Mouse (Mus musculus): ENCODE results near the gene Snx21. TPM values are rescaled to one million over a fixed set of nuclear protein-coding genes. Genes with fewer than 3 reads are reported as not detected.

Gene Snx21
- polyA plus RNA-seq, 1 experiment from 2014 or later, result 26.7 TPM

DNA sequence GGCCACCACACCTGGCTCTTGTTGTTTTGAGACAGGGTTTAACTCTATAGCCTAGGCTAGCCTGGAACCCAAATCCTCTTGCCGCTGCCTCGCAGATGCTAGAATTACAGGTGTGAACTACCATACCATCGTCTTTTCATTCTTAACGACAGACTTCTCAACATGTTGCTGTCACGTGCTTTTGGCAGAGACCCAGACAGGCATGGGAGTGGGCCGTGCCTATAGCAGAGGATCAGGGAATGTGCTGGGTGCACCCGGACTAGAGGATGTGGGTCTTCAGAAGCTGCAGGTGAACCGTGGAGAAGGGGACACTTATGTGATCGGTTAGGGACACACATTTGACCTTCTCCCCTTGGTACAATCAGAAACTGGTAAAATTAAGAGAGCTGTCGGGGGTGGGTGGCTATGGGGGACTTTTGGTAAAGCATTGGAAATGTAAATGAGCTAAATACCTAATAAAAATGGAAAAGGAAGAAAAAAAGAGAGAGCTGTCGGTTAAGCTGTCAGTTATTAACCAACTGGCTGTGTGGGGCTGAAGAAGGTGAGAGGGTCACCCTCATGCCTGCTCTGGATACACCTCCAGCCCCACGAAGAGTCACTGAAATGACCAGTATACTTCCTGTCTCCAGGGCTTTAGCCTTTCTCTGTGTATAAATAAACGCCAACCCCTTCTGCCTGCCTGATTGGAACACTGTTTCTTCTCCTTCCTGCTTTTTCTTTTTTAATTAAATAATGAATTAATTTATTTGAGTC lies 14.8 kb downstream of the Snx21 start:
- Histone ChIP-seq H3K4me1 (peaks cover 18% of the 10 kb centered on the region), H3K4me3 (no peak overlapping the region), H3K36me3 (peaks cover 70% of the 10 kb centered on the region), H3K4me2 (no peak overlapping the region), H3K27ac (replicated peaks) (no peak overlapping the region), H3K9ac (no peak overlapping the region), H3K9me3 (no peaks in the 10 kb centered on the region), H3K27me3 (replicated peaks) (no peaks in the 10 kb centered on the region)
- ATAC-seq (ENCODE audit: extremely low read depth, insufficient number of reproducible peaks, low FRiP score, low TSS enrichment), result no peak
- WGBS, result 86% methylated on average over 13 of the region's 13 CpGs

DNA sequence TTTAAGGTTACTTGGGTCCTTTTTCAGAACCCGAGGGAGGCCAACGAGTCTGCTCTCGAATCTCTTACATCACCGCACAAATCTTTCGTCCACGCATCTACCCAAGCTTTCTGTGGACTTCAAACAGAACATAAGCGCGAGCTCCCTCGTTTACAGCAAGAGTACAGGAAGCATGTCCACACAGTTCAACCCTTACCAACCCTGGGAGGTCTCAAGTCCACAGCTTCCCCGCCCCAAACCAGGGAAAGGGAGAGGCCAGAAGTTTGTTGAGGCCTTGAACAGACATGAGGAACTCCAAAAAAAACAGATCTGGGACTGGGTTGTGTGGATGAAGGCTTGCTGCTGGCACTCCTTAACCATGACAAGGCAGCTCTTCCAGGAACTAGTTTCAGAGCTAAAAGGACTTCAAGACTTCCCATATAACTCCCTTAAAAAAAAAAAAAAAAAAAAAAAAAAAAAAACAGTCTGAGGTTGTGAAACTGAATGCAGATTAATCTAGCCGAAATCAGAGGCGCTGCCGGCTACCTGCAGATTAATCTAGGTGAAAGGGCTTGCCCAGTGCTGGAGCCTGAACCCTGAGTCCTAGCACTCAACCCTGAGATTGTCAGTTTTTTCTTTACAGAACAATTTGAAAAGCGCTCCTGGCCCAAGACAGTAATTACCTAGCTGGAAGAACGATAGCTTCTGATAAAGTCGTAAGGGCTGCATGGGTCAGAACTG lies 17.7 kb downstream of the Snx21 start:
- Histone ChIP-seq H3K4me3 (peak overlapping the region; percentile 80), H3K27ac (replicated peaks) (0 out of 2 replicates have a peak overlapping the region, but pooled peaks have one; percentile 84), H3K9me3 (no peaks in the 10 kb centered on the region), H3K27me3 (replicated peaks) (no peaks in the 10 kb centered on the region), H3K4me1 (peaks cover 33% of the 10 kb centered on the region), H3K9ac (peak overlapping the region; percentile 93), H3K4me2 (peak overlapping the region; percentile 79), H3K36me3 (peaks cover 43% of the 10 kb centered on the region)
- no peak for ATAC-seq (ENCODE audit: extremely low read depth, insufficient number of reproducible peaks, low FRiP score, low TSS enrichment)
- 90% methylated on average over 16 of the region's 16 CpGs for WGBS

DNA sequence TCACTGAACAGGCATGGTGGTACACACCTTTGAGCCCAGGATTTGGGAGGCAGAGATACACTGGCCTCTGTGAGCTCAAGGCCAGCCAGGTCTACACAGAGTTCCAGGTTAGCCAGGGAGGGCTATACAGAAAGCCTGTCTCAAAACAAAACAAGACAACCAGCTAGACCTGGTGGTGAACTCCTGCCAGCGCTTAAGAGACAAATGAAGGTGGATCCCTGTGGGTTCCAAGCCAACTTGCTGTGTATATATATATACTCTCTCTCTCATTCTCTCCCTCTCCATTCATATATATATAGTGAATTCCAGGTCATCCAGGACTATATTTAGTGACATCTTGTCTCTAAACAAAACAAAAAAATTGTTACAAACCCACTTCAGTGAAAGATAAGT lies 18.3 kb downstream of the Snx21 start:
- Histone ChIP-seq H3K9me3 (no peaks in the 10 kb centered on the region), H3K4me1 (peaks cover 33% of the 10 kb centered on the region), H3K27ac (replicated peaks) (peak overlapping the region; percentile 84), H3K27me3 (replicated peaks) (no peaks in the 10 kb centered on the region), H3K4me2 (peak overlapping the region; percentile 79), H3K9ac (peak overlapping the region; percentile 93), H3K36me3 (peaks cover 43% of the 10 kb centered on the region), H3K4me3 (peak overlapping the region; percentile 80)
- no peak for ATAC-seq (ENCODE audit: extremely low read depth, insufficient number of reproducible peaks, low FRiP score, low TSS enrichment)
- 50% methylated on average over 1 of the region's 1 CpGs for WGBS

DNA sequence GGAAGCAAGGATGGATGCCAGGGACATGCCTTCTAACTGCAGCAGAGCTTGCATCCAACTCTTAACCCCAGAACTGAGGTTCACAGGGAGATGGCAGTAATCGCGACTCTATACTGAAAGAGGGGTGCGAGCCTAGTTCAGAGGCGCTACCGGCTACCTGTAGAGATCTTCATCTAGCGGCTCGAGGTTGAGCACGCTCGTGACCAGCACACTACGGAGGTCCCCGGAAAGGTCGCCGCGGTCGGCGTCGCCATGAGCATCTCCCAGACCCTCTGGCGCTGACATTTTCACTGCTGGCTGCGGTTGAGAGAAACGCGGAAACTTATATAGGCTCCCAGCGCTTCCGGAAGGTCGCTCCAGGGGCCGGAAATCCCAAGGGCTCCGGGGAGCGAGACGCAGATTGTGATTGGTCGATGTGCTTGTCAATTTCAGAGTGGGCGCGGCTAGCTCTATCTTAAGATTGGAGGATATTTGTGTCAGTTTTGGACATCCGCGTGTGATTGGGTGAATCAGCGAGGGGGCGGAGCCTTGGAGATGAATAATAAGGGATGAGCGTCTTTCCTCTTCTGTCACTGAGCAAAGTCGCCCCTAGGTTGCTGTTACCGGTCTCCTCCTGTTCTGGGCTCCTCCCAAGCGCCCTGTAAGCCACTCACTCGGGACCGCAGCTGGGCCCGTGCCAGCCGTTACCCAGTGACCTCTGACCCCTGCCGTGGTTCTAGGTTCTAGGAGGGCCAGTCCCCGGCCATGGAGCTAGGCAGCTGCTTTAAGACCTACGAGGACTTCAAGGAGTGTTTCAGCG lies 19.1 kb downstream of the Snx21 start, which contains the start of the genes Acot8 and Zswim3:
TSS of gene Acot8 (minus strand) at position 350 of the 799 bp plus-strand sequence.
TSS of gene Zswim3 (plus strand) at position 566 of the 799 bp plus-strand sequence.
- under 1% methylated on average over 47 of the region's 47 CpGs for WGBS
- peak; percentile 95 for ATAC-seq (ENCODE audit: extremely low read depth, insufficient number of reproducible peaks, low FRiP score, low TSS enrichment)
- Histone ChIP-seq H3K4me2 (peak within 1 kb of the TSS; percentile 85), H3K27ac (replicated peaks) (peak within 1 kb of the TSS; percentile 84), H3K9me3 (no peaks in the 10 kb centered on the region), H3K4me1 (peaks cover 33% of the 10 kb centered on the region), H3K27me3 (replicated peaks) (no peaks in the 10 kb centered on the region), H3K4me3 (peak within 1 kb of the TSS; percentile 80), H3K36me3 (peaks cover 39% of the 10 kb centered on the region), H3K9ac (peak within 1 kb of the TSS; percentile 93)

DNA sequence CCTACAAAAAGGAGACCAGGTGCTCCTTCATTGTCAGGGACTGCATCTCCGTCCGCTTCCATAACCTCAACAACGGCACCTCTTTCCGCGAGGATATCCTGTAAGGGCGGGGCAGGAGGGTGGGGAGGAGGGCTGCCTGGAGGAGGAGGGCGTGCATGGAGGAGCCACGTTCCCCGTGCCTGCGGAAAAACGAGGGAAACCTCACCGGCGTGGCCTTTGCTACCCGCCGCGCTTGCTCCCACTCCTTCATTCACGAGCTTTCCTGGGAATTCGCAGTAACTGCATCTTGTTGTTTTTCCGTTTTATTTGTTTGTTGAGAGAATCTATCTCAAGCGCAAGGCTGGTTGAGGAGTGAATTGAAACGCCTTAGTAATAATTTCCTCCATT lies 19.7 kb downstream of the Snx21 start:
- peak overlapping the region; percentile 89 for H3K9ac ChIP-seq
- H3K36me3 ChIP-seq, result peaks cover 33% of the 10 kb centered on the region
- H3K9me3 ChIP-seq, result no peaks in the 10 kb centered on the region
- peak; percentile 53 for ATAC-seq (ENCODE audit: extremely low read depth, insufficient number of reproducible peaks, low FRiP score, low TSS enrichment)
- 2% methylated on average over 21 of the region's 21 CpGs for WGBS
- peak overlapping the region; percentile 83 for H3K27ac ChIP-seq (replicated peaks)
- H3K4me1 ChIP-seq, result peaks cover 33% of the 10 kb centered on the region
- H3K4me2 ChIP-seq, result peak overlapping the region; percentile 85
- H3K4me3 ChIP-seq, result peak overlapping the region; percentile 80
- H3K27me3 ChIP-seq (replicated peaks), result no peaks in the 10 kb centered on the region

DNA sequence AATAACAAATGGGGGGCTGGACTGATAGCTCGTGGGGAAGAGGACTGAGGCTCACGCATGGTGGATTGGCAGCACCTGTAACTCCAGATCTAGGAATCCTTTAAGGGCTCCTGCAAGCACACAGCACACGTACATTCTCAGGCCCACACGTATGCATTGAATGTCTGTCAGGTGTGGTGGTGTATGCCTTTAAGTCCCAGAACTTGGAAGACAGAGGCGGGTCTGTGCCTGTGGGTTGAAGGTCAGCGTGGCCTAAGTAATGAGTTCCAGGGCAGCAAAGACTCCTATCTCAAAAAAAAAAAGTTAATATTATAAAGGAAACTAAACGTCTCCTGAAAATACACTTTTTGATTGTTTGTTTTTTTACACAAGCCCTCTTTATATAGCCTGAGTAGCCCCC lies 21.0 kb downstream of the Snx21 start:
- H3K27me3 ChIP-seq (replicated peaks), result no peaks in the 10 kb centered on the region
- H3K9me3 ChIP-seq, result no peaks in the 10 kb centered on the region
- peaks cover 33% of the 10 kb centered on the region for H3K4me1 ChIP-seq
- H3K4me2 ChIP-seq, result peak overlapping the region; percentile 85; the same call in 1 of the 2 replicates
- H3K27ac ChIP-seq (replicated peaks), result no peak overlapping the region
- 73% methylated on average over 7 of the region's 7 CpGs for WGBS
- no peak overlapping the region for H3K4me3 ChIP-seq
- no peak for ATAC-seq (ENCODE audit: extremely low read depth, insufficient number of reproducible peaks, low FRiP score, low TSS enrichment)
- H3K36me3 ChIP-seq, result peaks cover 23% of the 10 kb centered on the region
- no peak overlapping the region for H3K9ac ChIP-seq

DNA sequence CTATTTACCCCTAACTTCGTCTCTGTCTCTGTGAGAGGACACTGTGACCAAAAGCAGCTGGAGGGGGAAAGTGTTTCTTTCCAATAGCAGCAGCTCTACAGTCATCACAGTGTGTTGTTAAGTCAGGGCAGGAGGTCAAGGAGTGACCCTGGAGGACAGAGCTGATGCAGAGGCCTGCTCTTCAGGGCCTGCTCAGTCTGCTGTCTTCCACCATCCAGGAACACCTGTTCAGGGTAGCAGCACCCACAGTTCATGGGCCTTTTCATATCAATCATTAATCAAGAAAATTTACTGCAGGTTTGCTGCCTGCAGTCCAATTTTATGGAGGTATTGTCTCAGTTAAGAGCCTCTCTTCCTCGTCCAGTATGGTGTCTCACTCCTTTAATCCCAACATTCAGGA lies 27.9 kb downstream of the Snx21 start:
- H3K4me1 ChIP-seq, result peaks cover 19% of the 10 kb centered on the region
- ATAC-seq (ENCODE audit: extremely low read depth, insufficient number of reproducible peaks, low FRiP score, low TSS enrichment), result no peak

DNA sequence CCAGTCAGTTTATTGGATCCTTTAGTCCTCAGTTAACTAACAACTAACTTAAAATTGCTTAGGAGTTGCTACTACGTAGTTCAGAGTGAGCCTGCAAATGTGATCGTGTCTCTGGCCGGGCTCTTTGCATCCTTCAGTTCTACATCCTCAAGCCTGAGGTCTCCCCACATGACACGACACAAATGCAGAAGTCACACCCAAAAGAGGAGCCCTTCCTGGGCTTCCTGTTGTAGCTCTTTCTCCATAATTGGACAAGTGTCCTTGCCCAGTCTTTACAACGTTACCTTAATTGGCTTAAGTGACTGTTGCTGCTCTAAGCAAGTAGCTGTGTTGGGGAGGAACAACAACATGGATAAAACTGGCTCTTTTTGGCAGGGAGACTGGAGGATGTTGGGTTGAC lies 29.7 kb downstream of the Snx21 start:
- peaks cover 19% of the 10 kb centered on the region for H3K4me1 ChIP-seq
- peaks cover 10% of the 10 kb centered on the region for H3K36me3 ChIP-seq
- no peak overlapping the region for H3K27ac ChIP-seq (replicated peaks)
- no peaks in the 10 kb centered on the region for H3K9me3 ChIP-seq
- no peak overlapping the region for H3K9ac ChIP-seq
- no peak for ATAC-seq (ENCODE audit: extremely low read depth, insufficient number of reproducible peaks, low FRiP score, low TSS enrichment)
- H3K27me3 ChIP-seq (replicated peaks), result no peaks in the 10 kb centered on the region
- WGBS, result 76% methylated on average over 5 of the region's 5 CpGs
- no peak overlapping the region for H3K4me2 ChIP-seq
- no peak overlapping the region for H3K4me3 ChIP-seq

More for the DNA sequence above, 27.9 kb downstream of the Snx21 start:
- H3K4me2 ChIP-seq, result no peak overlapping the region
- H3K4me3 ChIP-seq, result no peak overlapping the region
- 62% methylated on average over 2 of the region's 2 CpGs for WGBS
- no peaks in the 10 kb centered on the region for H3K9me3 ChIP-seq
- no peak overlapping the region for H3K9ac ChIP-seq
- no peaks in the 10 kb centered on the region for H3K27me3 ChIP-seq (replicated peaks)
- H3K27ac ChIP-seq (replicated peaks), result no peak overlapping the region
- H3K36me3 ChIP-seq, result peaks cover 12% of the 10 kb centered on the region

DNA sequence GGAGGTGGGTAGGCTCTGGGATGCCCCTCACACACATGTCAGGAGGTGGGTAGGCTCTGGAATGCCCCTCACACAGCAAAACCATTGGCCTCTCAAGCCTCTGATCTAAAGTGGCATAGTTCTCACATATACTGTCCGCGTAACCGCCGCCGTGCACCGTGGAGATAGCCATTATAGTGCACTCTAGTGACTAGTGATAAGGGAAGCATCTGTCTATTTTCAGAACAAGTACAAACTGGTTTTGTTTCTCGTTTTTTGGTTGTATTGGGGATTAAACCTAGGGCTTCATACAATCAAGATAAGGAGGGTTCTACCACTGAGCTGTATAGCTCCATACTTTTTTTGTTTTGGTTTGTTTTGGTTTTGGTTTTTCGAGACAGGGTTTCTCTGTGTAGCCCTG lies 30.2 kb downstream of the Snx21 start:
- no peak overlapping the region for H3K4me3 ChIP-seq
- WGBS, result 52% methylated on average over 8 of the region's 8 CpGs

DNA sequence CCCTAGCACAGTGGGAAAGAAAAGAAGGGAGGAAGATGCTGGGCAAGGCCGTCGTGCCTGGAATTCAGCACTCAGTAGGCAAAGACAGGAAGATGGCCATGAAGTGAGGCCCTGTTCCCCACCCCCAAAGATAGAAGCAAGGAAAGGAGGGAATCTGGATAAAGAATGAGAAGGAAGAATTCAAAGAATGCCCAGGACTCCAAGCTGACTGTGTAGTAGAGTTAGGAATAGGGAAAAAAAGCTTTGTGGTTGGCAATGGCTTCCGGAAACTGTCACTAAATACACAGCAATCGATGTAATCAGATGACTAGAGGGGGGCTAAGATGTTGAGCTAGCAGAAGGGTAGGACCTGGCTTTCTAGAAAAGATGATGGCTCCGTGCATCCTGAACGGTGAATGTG lies 31.6 kb downstream of the Snx21 start:
- no peak for ATAC-seq (ENCODE audit: extremely low read depth, insufficient number of reproducible peaks, low FRiP score, low TSS enrichment)
- peak overlapping the region; percentile 25 for H3K27ac ChIP-seq (replicated peaks)
- 52% methylated on average over 6 of the region's 6 CpGs for WGBS
- no peak overlapping the region for H3K4me3 ChIP-seq
- 0 out of 2 replicates have a peak overlapping the region, but pooled peaks have one; percentile 19 for H3K9ac ChIP-seq
- no peaks in the 10 kb centered on the region for H3K9me3 ChIP-seq
- no peak overlapping the region for H3K4me2 ChIP-seq
- peaks cover 20% of the 10 kb centered on the region for H3K4me1 ChIP-seq
- H3K27me3 ChIP-seq (replicated peaks), result no peaks in the 10 kb centered on the region
- peaks cover 25% of the 10 kb centered on the region for H3K36me3 ChIP-seq

More for the DNA sequence above, 30.2 kb downstream of the Snx21 start:
- Histone ChIP-seq H3K27ac (replicated peaks) (no peak overlapping the region), H3K36me3 (peaks cover 15% of the 10 kb centered on the region), H3K9ac (no peak overlapping the region), H3K4me1 (peaks cover 19% of the 10 kb centered on the region), H3K4me2 (0 out of 2 replicates have a peak overlapping the region, but pooled peaks have one; percentile 18), H3K9me3 (no peaks in the 10 kb centered on the region), H3K27me3 (replicated peaks) (no peaks in the 10 kb centered on the region)
- ATAC-seq (ENCODE audit: extremely low read depth, insufficient number of reproducible peaks, low FRiP score, low TSS enrichment), result no peak

DNA sequence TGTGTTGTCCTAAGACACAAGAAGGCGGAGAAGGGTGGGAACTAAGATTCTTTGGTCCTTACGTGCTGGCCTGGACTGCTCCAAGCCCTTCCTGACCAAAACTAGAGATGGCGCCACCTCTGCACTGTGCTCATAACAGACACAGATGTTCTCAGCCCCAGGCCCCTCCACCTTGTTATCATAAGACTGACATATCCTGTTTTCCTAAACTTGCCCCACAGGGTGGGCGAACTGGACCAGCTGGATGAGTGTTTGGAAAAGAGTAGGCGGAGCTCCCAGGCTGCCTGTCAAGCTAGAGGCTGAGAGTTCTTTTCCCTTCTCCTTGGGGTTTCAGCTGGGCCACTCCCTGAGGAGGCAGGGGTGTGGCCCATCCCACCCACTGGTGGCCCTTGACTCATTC lies 32.1 kb downstream of the Snx21 start:
- 58% methylated on average over 5 of the region's 5 CpGs for WGBS
- H3K9ac ChIP-seq, result no peak overlapping the region
- H3K4me2 ChIP-seq, result no peak overlapping the region
- peaks cover 25% of the 10 kb centered on the region for H3K36me3 ChIP-seq
- no peak overlapping the region for H3K4me3 ChIP-seq
- ATAC-seq (ENCODE audit: extremely low read depth, insufficient number of reproducible peaks, low FRiP score, low TSS enrichment), result no peak
- peak overlapping the region; percentile 25 for H3K27ac ChIP-seq (replicated peaks)
- no peaks in the 10 kb centered on the region for H3K27me3 ChIP-seq (replicated peaks)
- peaks cover 24% of the 10 kb centered on the region for H3K4me1 ChIP-seq
- no peaks in the 10 kb centered on the region for H3K9me3 ChIP-seq

Data from heart, embryonic 13.5 days (tissue).